Mouse (Mus musculus) C2C12 (cell line): ENCODE data around the gene Tbc1d10c. TPM values are rescaled to one million over a fixed set of nuclear protein-coding genes. Genes with fewer than 3 reads are reported as not detected.
A peak's percentile ranks its signal among the peaks of the same experiment; 100 is the strongest.

Source experiments
- H3K27me3 ChIP-seq: one replicate; pipeline ENCODE4 v1.6.1; 2011; ENCODE audit not compliant: control insufficient read depth, insufficient read depth, insufficient read length
- H3K36me3 ChIP-seq: one replicate; pipeline ENCODE4 v1.6.1; 2011; ENCODE audit not compliant: control insufficient read depth, insufficient read depth
- H3K4me3 ChIP-seq: one replicate; pipeline ENCODE4 v1.5.1; 2011; ENCODE audit warnings: mild to moderate bottlenecking, control low read depth; ENCODE audit not compliant: poor library complexity, insufficient read depth, severe bottlenecking
- H3K79me2 ChIP-seq: one replicate; pipeline ENCODE4 v1.6.1; 2011; ENCODE audit not compliant: control insufficient read depth, insufficient read depth
- H3K79me3 ChIP-seq: one replicate; pipeline ENCODE4 v1.6.1; 2011; ENCODE audit warnings: low read depth, control low read depth
- H3ac ChIP-seq: one replicate; pipeline ENCODE3; 2011; ENCODE audit warnings: low read depth; ENCODE audit not compliant: control insufficient read depth, insufficient read length
- CEBPB ChIP-seq: IDR thresholded peaks from one replicate; pipeline ENCODE4 v1.6.1; 2011; ENCODE audit warnings: low read depth, mild to moderate bottlenecking, control low read depth, moderate library complexity
- CTCF ChIP-seq: IDR thresholded peaks from one replicate; pipeline ENCODE4 v1.5.1; 2011; ENCODE audit not compliant: control insufficient read depth, insufficient read depth, insufficient read length
- FOSL1 ChIP-seq: IDR thresholded peaks from one replicate; pipeline ENCODE4 v1.8.0; 2011; ENCODE audit warnings: mild to moderate bottlenecking, low read length; ENCODE audit not compliant: poor library complexity, insufficient read depth, severe bottlenecking
- MAX ChIP-seq: IDR thresholded peaks from one replicate; pipeline ENCODE4 v1.6.1; 2011; ENCODE audit warnings: mild to moderate bottlenecking, control low read depth
- MYOD1 ChIP-seq: IDR thresholded peaks from one replicate; pipeline ENCODE4 v1.6.1; 2011; ENCODE audit warnings: low read depth; ENCODE audit not compliant: control insufficient read depth, insufficient read length
- MYOG ChIP-seq: IDR thresholded peaks from one replicate; pipeline ENCODE4 v1.6.1; 2011; ENCODE audit not compliant: control insufficient read depth, insufficient read length; ENCODE audit errors: extremely low read depth
- USF1 ChIP-seq: IDR thresholded peaks from one replicate; pipeline ENCODE4 v1.6.1; 2011; ENCODE audit warnings: low read depth, mild to moderate bottlenecking, control low read depth, moderate library complexity
- polyA plus RNA-seq: library from polyadenylated mRNA; unstranded; fragments of >200 nt; fragmentation: generic; extraction: Trizol; gene quantifications from one replicate; pipeline ENCODE4 v1.2.1, GENCODE M21; 2012; ENCODE audit warnings: missing spikeins

The Tbc1d10c gene
- polyA plus RNA-seq, 1 experiment, result 0.26 TPM

- peaks cover 54% of the 10 kb centered on the region for H3K79me3 ChIP-seq
- no peak for TF ChIP-seq MYOD1
- TF ChIP-seq CEBPB, result no peak
- no peak for TF ChIP-seq CTCF
- no peak for TF ChIP-seq FOSL1
- no peak for TF ChIP-seq MAX
- no peak for TF ChIP-seq MYOG
- no peak for TF ChIP-seq USF1
- H3K36me3 ChIP-seq, result peaks cover 44% of the 10 kb centered on the region
- no peak overlapping the region for H3ac ChIP-seq
- H3K79me2 ChIP-seq, result peaks cover 88% of the 10 kb centered on the region
- no peak overlapping the region for H3K4me3 ChIP-seq
- no peaks in the 10 kb centered on the region for H3K27me3 ChIP-seq
Measured at GRCm38 (mm10) chr19:4218293-4218692, 27.2 kb upstream of the Tbc1d10c start.

GRCm38 (mm10) chr19:4217855-4218254 lies 26.8 kb upstream of the Tbc1d10c start:
- TF ChIP-seq CTCF (no peak), MYOD1 (no peak), CEBPB (no peak), USF1 (no peak), MAX (no peak), MYOG (no peak), FOSL1 (no peak)
- H3K79me3 ChIP-seq, result peaks cover 54% of the 10 kb centered on the region

GRCm38 (mm10) chr19:4217140-4217539 lies 26.1 kb upstream of the Tbc1d10c start:
- Histone ChIP-seq H3K79me2 (peaks cover 83% of the 10 kb centered on the region), H3K36me3 (peaks cover 33% of the 10 kb centered on the region), H3ac (peak overlapping the region; percentile 33), H3K79me3 (peaks cover 54% of the 10 kb centered on the region), H3K27me3 (no peaks in the 10 kb centered on the region), H3K4me3 (no peak overlapping the region)
- TF ChIP-seq MAX, result no peak
- no peak for TF ChIP-seq FOSL1
- no peak for TF ChIP-seq MYOG
- no peak for TF ChIP-seq USF1
- TF ChIP-seq MYOD1, result no peak
- TF ChIP-seq CTCF, result no peak

More at GRCm38 (mm10) chr19:4217855-4218254, 26.8 kb upstream of the Tbc1d10c start:
- Histone ChIP-seq H3K27me3 (no peaks in the 10 kb centered on the region), H3K79me2 (peaks cover 86% of the 10 kb centered on the region), H3ac (no peak overlapping the region), H3K36me3 (peaks cover 40% of the 10 kb centered on the region), H3K4me3 (no peak overlapping the region)

- peaks cover 51% of the 10 kb centered on the region for H3K79me3 ChIP-seq
- peak overlapping the region; percentile 84 for H3K4me3 ChIP-seq
- H3K79me2 ChIP-seq, result peaks cover 76% of the 10 kb centered on the region
- H3ac ChIP-seq, result peak overlapping the region; percentile 69
- no peak for TF ChIP-seq USF1
- no peak for TF ChIP-seq MAX
- no peak for TF ChIP-seq CTCF
- peaks cover 24% of the 10 kb centered on the region for H3K36me3 ChIP-seq
- no peaks in the 10 kb centered on the region for H3K27me3 ChIP-seq
Measured at GRCm38 (mm10) chr19:4216041-4216685, 25.1 kb upstream of the Tbc1d10c start.

GRCm38 (mm10) chr19:4215451-4215840 lies 24.4 kb upstream of the Tbc1d10c start:
- TF ChIP-seq MYOD1 (no peak), USF1 (no peak), MAX (no peak), FOSL1 (no peak), CTCF (no peak), CEBPB (no peak), MYOG (no peak)
- Histone ChIP-seq H3K79me2 (peaks cover 68% of the 10 kb centered on the region), H3K27me3 (no peaks in the 10 kb centered on the region)

GRCm38 (mm10) chr19:4214771-4215450 lies 23.8 kb upstream of the Tbc1d10c start:
- Histone ChIP-seq H3K4me3 (peak overlapping the region; percentile 84), H3ac (peak overlapping the region; percentile 100), H3K27me3 (no peaks in the 10 kb centered on the region), H3K79me2 (peaks cover 63% of the 10 kb centered on the region), H3K79me3 (peaks cover 43% of the 10 kb centered on the region), H3K36me3 (peaks cover 17% of the 10 kb centered on the region)
- TF ChIP-seq CTCF, result no peak
- TF ChIP-seq CEBPB, result no peak
- no peak for TF ChIP-seq USF1
- TF ChIP-seq MAX, result no peak
- TF ChIP-seq MYOG, result no peak
- TF ChIP-seq MYOD1, result no peak
- no peak for TF ChIP-seq FOSL1

More at GRCm38 (mm10) chr19:4215451-4215840, 24.4 kb upstream of the Tbc1d10c start:
- Histone ChIP-seq H3K79me3 (peaks cover 47% of the 10 kb centered on the region), H3K36me3 (peaks cover 17% of the 10 kb centered on the region), H3K4me3 (peak overlapping the region; percentile 84), H3ac (peak overlapping the region; percentile 100)
